In the genomic region with DNA sequence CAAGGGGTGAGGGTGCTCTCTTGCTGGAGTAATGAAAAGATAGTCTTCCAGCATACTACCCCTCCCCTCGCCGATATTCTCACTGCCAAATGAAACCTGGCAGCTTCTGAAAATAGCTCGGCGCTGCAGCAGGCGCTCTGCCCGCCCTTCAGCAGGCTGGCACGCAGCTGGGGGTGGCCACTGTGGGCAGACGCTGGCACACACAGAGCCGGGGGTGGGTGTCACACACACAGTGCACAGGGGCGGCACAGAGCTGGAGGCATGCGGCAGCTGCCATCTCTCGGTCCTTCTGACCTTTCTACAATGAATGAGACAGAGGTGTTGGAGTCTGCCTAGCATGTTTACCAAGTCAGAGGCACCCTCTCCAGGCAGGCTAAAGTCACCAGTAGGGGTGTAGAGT, we compare ENCODE assay signal across 9 mouse cellular contexts. TPM values are rescaled to one million over a fixed set of nuclear protein-coding genes. Genes with fewer than 3 reads are reported as not detected.
DNase-seq lines count a peak whose midpoint lies in the region; ATAC-seq lines count a peak whose summit lies in the region.
"Had no signal": no experiment of that assay in that cellular context is flagged by ENCODE, and none has a peak within 500 bp of the region (broad histone marks: within the 10 kb centered on the region; RNA-seq: fewer than 3 reads in every experiment).

No protein-coding gene starts in this region.

- H3K9me3 ChIP-seq in kidney, embryonic 15.5 days (replicated peaks) = no peaks in the 10 kb centered on the region
- H3K9me3 ChIP-seq in heart, embryonic 15.5 days (replicated peaks) = no peaks in the 10 kb centered on the region
- H3K9me3 ChIP-seq: embryonic facial prominence, embryonic 15.5 days had no signal

- H3K9ac ChIP-seq in kidney, embryonic 15.5 days = no peak overlapping the region
- peak overlapping the region; percentile 18; the same call in 1 of the 2 replicates for H3K9ac ChIP-seq in heart, embryonic 15.5 days
- H3K9ac ChIP-seq: embryonic facial prominence, embryonic 15.5 days had no signal

- H3K36me3 ChIP-seq in kidney, embryonic 15.5 days = no peaks in the 10 kb centered on the region
- no peaks in the 10 kb centered on the region for H3K36me3 ChIP-seq in heart, embryonic 15.5 days
- H3K36me3 ChIP-seq: embryonic facial prominence, embryonic 15.5 days had no signal

- H3K27me3 ChIP-seq in kidney, embryonic 15.5 days = peaks cover 9% of the 10 kb centered on the region; the same call in 1 of the 2 replicates
- no peaks in the 10 kb centered on the region for H3K27me3 ChIP-seq in heart, embryonic 15.5 days
- H3K27me3 ChIP-seq: embryonic facial prominence, embryonic 15.5 days had no signal

- no peak overlapping the region for H3K4me3 ChIP-seq in kidney, embryonic 15.5 days (replicated peaks)
- H3K4me3 ChIP-seq in heart, embryonic 15.5 days = no peak overlapping the region
- H3K4me3 ChIP-seq: embryonic facial prominence, embryonic 15.5 days had no signal

- H3K4me2 ChIP-seq in kidney, embryonic 15.5 days = no peak overlapping the region
- peak overlapping the region; percentile 54 for H3K4me2 ChIP-seq in heart, embryonic 15.5 days
- H3K4me2 ChIP-seq: embryonic facial prominence, embryonic 15.5 days had no signal

- H3K4me1 ChIP-seq in kidney, embryonic 15.5 days = peaks cover 16% of the 10 kb centered on the region
- H3K4me1 ChIP-seq in heart, embryonic 15.5 days (replicated peaks) = peaks cover 33% of the 10 kb centered on the region

- peak; percentile 65 for DNase-seq in kidney, adult 11 months
- DNase-seq in cerebellum, postnatal 14 days = peak; percentile 86 to 87
- peak; percentile 77 to 81 for DNase-seq in layer of hippocampus, postnatal 36 days
- peak; percentile 66 for DNase-seq in right cerebral cortex, postnatal 4 days
- DNase-seq in spleen, adult 18-20 months = no peak

- WGBS in kidney, embryonic 15.5 days = 75% methylated on average over 12 of the region's 12 CpGs
- WGBS in heart, embryonic 15.5 days = 41% methylated on average over 12 of the region's 12 CpGs

- no peak for ATAC-seq in kidney, embryonic 15.5 days (replicated peaks; ENCODE audit: low FRiP score)
- peak; percentile 84 for ATAC-seq in heart, embryonic 15.5 days (replicated peaks; ENCODE audit: insufficient number of reproducible peaks, insufficient read depth, low FRiP score, low read depth)
- ATAC-seq in erythroid progenitor cell, adult 5-6 weeks (replicated peaks; ENCODE audit: low FRiP score, poor library complexity, severe bottlenecking) = no peak

- H3K27ac ChIP-seq in kidney, embryonic 15.5 days = no peak overlapping the region
- H3K27ac ChIP-seq in heart, embryonic 15.5 days = peak overlapping the region; percentile 64
- H3K27ac ChIP-seq: embryonic facial prominence, embryonic 15.5 days had no signal

RNA-seq across cellular contexts. Expression of a gene that starts 22.8 kb away (rescaled TPM):
- polyA plus RNA-seq in kidney, embryonic 15.5 days (2015; fragmentation: Nextera tagmentation; extraction: Ambion mirVana) = 0.35 and 1.1 TPM in 2 replicates
- polyA plus RNA-seq in heart, embryonic 15.5 days (2015; fragmentation: Nextera tagmentation; extraction: Ambion mirVana) = 0.11 and 0.20 TPM in 2 replicates
- 100 to 1,000 TPM; 107 to 108 TPM for total RNA-seq in layer of hippocampus, postnatal 36 days (2021)
- total RNA-seq in erythroid progenitor cell, adult 5-6 weeks (2015; ENCODE audit: low replicate concordance) = 10.1 TPM in 1 of 2 replicates, not detected in the other
- not detected in 2 replicates for total RNA-seq in erythroid progenitor cell, adult 5-6 weeks (2017; ENCODE audit: low replicate concordance)

RNA-seq across cellular contexts. Expression of a gene that starts 35.2 kb away (rescaled TPM):
- 7.8 and 8.3 TPM in 2 replicates for polyA plus RNA-seq in kidney, embryonic 15.5 days (2015; fragmentation: Nextera tagmentation; extraction: Ambion mirVana)
- polyA plus RNA-seq in heart, embryonic 15.5 days (2015; fragmentation: Nextera tagmentation; extraction: Ambion mirVana) = 6.9 and 12.9 TPM in 2 replicates
- 1 to 10 TPM; 1.6 to 2.9 TPM for total RNA-seq in layer of hippocampus, postnatal 36 days (2021)
- total RNA-seq in erythroid progenitor cell, adult 5-6 weeks (2015; ENCODE audit: low replicate concordance) = 7.6 and 17.2 TPM in 2 replicates
- total RNA-seq in erythroid progenitor cell, adult 5-6 weeks (2017; ENCODE audit: low replicate concordance) = 10.0 and 15.7 TPM in 2 replicates

RNA-seq across cellular contexts. Expression of a gene that starts 41.4 kb away (rescaled TPM):
- polyA plus RNA-seq in kidney, embryonic 15.5 days (2015; fragmentation: Nextera tagmentation; extraction: Ambion mirVana) = 11.1 and 14.1 TPM in 2 replicates
- polyA plus RNA-seq in heart, embryonic 15.5 days (2015; fragmentation: Nextera tagmentation; extraction: Ambion mirVana) = 31.1 and 36.3 TPM in 2 replicates
- total RNA-seq in layer of hippocampus, postnatal 36 days (2021) = 1 to 10 TPM; 3.8 to 3.9 TPM
- 5.9 and 23.4 TPM in 2 replicates for total RNA-seq in erythroid progenitor cell, adult 5-6 weeks (2015; ENCODE audit: low replicate concordance)
- 3.6 and 5.1 TPM in 2 replicates for total RNA-seq in erythroid progenitor cell, adult 5-6 weeks (2017; ENCODE audit: low replicate concordance)

Comparison
In these comparisons a context has a peak if more than half of its experiments do, and no peak if none do; other contexts are left out.
1. DNase-seq: peak in kidney, adult 11 months (single experiment), cerebellum, postnatal 14 days (2 of 2), layer of hippocampus, postnatal 36 days (2 of 2) and right cerebral cortex, postnatal 4 days (single experiment); none in spleen, adult 18-20 months (0 of 2).
2. RNA of a gene that starts 22.8 kb away (total RNA-seq): 107 to 108 TPM in layer of hippocampus, postnatal 36 days; 10.1 TPM in erythroid progenitor cell, adult 5-6 weeks; every median in the first group is over 4 times any median in the second.